Mouse (Mus musculus): Measurements from ENCODE around the gene Lrrc28.

Lrrc28 gene

GRCm38 (mm10) chr7:67644833-67645680 lies at the start of gene Lrrc28:
TSS of gene Lrrc28 (minus strand) at chr7:67645268.
- DNase-seq (ENCODE audit: low spot score): peak; percentile 100

GRCm38 (mm10) chr7:67692791-67693538 lies 47.9 kb upstream of the Lrrc28 start:
- peak; percentile 57 for DNase-seq (ENCODE audit: low spot score)

GRCm38 (mm10) chr7:67692141-67692540 lies 47.1 kb upstream of the Lrrc28 start:
- DNase-seq (ENCODE audit: low spot score): peak; percentile 57

- DNase-seq (ENCODE audit: low spot score): no peak
Measured at GRCm38 (mm10) chr7:67691036-67691435, 46.0 kb upstream of the Lrrc28 start.

- no peak for DNase-seq (ENCODE audit: low spot score)
Measured at GRCm38 (mm10) chr7:67689793-67690192, 44.7 kb upstream of the Lrrc28 start.

GRCm38 (mm10) chr7:67688281-67688680 lies 43.2 kb upstream of the Lrrc28 start:
- peak; percentile 70 for DNase-seq (ENCODE audit: low spot score)

GRCm38 (mm10) chr7:67686545-67686944 lies 41.5 kb upstream of the Lrrc28 start:
- no peak for DNase-seq (ENCODE audit: low spot score)

GRCm38 (mm10) chr7:67683006-67683405 lies 37.9 kb upstream of the Lrrc28 start:
- no peak for DNase-seq (ENCODE audit: low spot score)

- no peak for DNase-seq (ENCODE audit: low spot score)
Measured at GRCm38 (mm10) chr7:67681078-67681477, 36.0 kb upstream of the Lrrc28 start.

GRCm38 (mm10) chr7:67678878-67679499 lies 33.9 kb upstream of the Lrrc28 start:
- DNase-seq (ENCODE audit: low spot score): no peak

- no peak for DNase-seq (ENCODE audit: low spot score)
Measured at GRCm38 (mm10) chr7:67673656-67674055, 28.6 kb upstream of the Lrrc28 start.

- peak; percentile 94 for DNase-seq (ENCODE audit: low spot score)
Measured at GRCm38 (mm10) chr7:67672650-67673049, 27.6 kb upstream of the Lrrc28 start.

GRCm38 (mm10) chr7:67670965-67671364 lies 25.9 kb upstream of the Lrrc28 start:
- no peak for DNase-seq (ENCODE audit: low spot score)

- DNase-seq (ENCODE audit: low spot score): no peak
Measured at GRCm38 (mm10) chr7:67663981-67664694, 19.1 kb upstream of the Lrrc28 start.

- DNase-seq (ENCODE audit: low spot score): no peak
Measured at GRCm38 (mm10) chr7:67662424-67662823, 17.4 kb upstream of the Lrrc28 start.

- DNase-seq (ENCODE audit: low spot score): no peak
Measured at GRCm38 (mm10) chr7:67658110-67658509, 13.0 kb upstream of the Lrrc28 start.

- DNase-seq (ENCODE audit: low spot score): no peak
Measured at GRCm38 (mm10) chr7:67655186-67655585, 10.1 kb upstream of the Lrrc28 start.

- DNase-seq (ENCODE audit: low spot score): no peak
Measured at GRCm38 (mm10) chr7:67654668-67655067, 9.6 kb upstream of the Lrrc28 start.

- no peak for DNase-seq (ENCODE audit: low spot score)
Measured at GRCm38 (mm10) chr7:67652211-67652610, 7.1 kb upstream of the Lrrc28 start.

GRCm38 (mm10) chr7:67648376-67648775 lies 3.3 kb upstream of the Lrrc28 start:
- no peak for DNase-seq (ENCODE audit: low spot score)

GRCm38 (mm10) chr7:67647277-67647676 lies 2.2 kb upstream of the Lrrc28 start, which contains the start of gene Ttc23:
TSS of gene Ttc23 (plus strand) at chr7:67647410.
- DNase-seq (ENCODE audit: low spot score): peak; percentile 71

GRCm38 (mm10) chr7:67646131-67646530 lies 1.1 kb upstream of the Lrrc28 start:
- no peak for DNase-seq (ENCODE audit: low spot score)
